In the genomic region with DNA sequence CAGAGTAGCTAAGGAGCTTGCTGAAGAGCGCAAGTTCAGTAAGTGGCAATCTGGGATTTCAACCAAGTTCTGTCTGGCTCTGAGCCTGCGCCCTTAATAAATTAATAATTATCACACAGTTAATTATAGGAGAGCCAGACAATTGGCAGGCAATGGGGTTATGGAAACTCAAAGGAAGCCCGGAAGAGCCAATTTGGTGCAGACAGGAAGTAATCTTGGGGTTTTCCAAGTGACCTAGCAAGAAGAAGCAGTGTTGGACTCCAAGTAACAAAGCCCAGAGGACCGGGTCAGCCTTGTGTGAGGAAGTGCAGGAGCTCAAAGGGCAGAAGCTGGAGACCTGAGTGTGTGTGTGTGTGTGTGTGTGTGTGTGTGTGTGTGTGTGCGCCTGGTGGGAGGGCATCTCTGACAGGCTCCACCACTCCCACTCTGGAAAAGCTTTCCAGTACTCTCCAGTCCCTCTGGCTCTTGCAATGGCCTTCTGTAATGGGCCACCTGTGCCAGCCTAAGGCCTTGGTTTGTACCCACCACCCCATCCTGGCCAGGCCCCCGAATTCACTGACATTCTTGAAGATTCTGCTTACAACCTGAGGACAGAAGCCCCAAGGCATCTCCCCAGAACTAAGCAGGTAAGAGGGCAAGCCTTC, we compare ENCODE assay signal across 8 mouse cellular contexts.
DNase-seq lines count a peak whose midpoint lies in the region; ATAC-seq lines count a peak whose summit lies in the region.

No protein-coding gene starts in this region.

- 0 out of 2 replicates have a peak, but pooled peaks have one; percentile 26 for ATAC-seq in erythroid progenitor cell, adult 5-6 weeks (replicated peaks; ENCODE audit: low FRiP score, poor library complexity, severe bottlenecking)

- intact Hi-C loops in heart, postnatal 25 days (cut with DNase I): no loop called here

- DNase-seq in heart, adult 18-20 months: peak; percentile 62 to 67
- DNase-seq in heart, postnatal 25 days (ENCODE audit: low spot score): no peak
- peak; percentile 30 for DNase-seq in MN1 (ENCODE audit: low spot score)
- peak; percentile 80 to 89 for DNase-seq in kidney, postnatal 36 days
- DNase-seq in embryo, embryonic 11 days: no peak
- DNase-seq in embryo, embryonic 10.5 days (ENCODE audit: low spot score): no peak
- DNase-seq in frontal cortex, postnatal 10 days (ENCODE audit: low spot score in 2 of 2): no peak

Comparison
In these comparisons a context has a peak if more than half of its experiments do, and no peak if none do; other contexts are left out.
1. DNase-seq: peak in heart, adult 18-20 months (2 of 2), MN1 (single experiment) and kidney, postnatal 36 days (2 of 2); none in heart, postnatal 25 days (single experiment), embryo, embryonic 11 days (single experiment), embryo, embryonic 10.5 days (single experiment) and frontal cortex, postnatal 10 days (0 of 2).